Mouse (Mus musculus) layer of hippocampus, adult 8-10 months (tissue): ENCODE measurements around the gene Tmem233. TPM values are rescaled to one million over a fixed set of nuclear protein-coding genes. Genes with fewer than 3 reads are reported as not detected.

Source experiments
- DNase-seq, 2 experiments: peaks; one replicate each; pipeline ENCODE4 v3.0.0; 2022; ENCODE audit warnings: low spot score in 2 of 2
- total RNA-seq, 4 experiments: library from RNA; stranded (reverse); gene quantifications; 2 replicates each; pipeline ENCODE4 v1.2.4; 2022

The Tmem233 gene
- total RNA-seq = not detected

DNA sequence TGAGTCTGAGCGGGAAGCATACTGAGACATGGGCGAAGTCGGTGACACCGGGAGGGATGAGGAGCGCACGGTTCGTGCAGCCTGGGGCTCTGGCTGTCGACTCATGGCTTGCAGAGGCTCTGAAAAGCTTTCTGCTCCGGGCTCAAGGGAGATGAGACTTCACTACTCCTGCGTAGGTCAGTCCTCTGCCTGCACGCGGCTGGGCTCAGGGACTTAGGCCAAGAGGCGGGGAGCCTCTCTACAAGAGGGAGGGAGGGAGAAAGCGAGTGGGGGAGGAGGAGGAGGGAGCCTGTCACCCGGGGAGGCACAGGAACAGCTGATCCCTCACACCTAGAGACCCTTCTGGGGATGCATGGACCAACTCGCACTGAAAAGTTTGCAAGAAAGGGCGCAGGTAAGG is at the start of gene Tmem233:
TSS of gene Tmem233 (minus strand) at position 164 of the 400 bp plus-strand sequence.
- no peak for DNase-seq

DNA sequence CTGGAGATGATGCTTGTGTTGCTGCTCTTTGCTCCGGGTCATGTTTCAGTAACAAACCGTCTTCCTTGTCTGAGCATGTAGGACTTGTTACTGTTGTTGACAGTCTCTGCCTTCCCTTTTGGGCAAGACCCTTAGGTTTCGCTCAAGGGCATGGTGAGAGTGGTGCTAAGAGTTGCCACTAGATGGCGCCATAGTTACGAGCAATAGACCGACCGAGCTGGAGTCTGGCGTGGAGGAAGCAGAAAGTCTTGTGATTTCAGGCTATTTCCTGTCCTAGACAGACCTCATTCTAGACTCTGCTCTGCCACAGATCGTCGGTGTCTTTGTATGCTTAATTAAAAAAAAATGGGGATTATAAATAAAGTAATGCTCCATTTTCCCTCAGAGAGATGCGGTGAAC is 40.3 kb upstream of the Tmem233 start:
- DNase-seq = peak; percentile 74 to 89

DNA sequence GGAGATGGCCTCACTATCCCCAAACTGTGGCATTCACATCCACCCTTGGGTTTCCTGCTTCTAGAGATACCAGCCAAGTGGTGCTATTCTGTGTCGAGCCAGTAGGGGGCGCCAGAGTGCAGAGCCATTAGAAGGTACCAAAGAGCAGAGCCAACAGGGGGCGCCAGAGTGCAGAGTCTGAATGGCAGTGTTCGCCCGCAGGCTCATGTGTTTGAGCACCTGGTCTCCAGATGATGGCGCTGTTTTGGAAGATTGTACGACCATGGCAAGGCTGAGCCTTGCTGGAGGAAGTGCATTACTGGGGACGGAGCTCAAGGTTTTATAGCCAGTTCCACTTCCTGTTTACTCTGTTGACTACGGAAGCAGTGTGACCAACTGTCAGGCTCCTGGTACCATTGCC is 33.5 kb upstream of the Tmem233 start:
- peak in 1 of 2 experiments; percentile 36 for DNase-seq

DNA sequence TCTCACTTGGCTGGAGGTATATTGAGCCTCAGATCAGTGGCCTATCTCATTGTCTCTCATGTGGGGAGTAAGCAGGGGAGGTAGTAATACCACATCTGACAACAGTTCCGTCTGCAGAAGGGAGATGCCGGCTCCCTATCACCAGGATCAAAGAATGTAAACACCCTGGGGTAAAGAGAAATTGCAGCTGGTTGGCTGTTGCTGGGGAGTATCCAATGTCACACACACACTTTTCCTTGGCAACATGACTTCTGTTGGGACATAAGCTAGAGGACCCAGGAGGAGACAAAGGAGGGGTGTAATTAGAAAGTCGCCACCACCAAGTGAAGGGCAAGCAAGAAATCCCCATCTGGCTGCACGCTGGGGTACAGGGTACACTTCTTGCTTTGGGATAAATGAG is 33.1 kb upstream of the Tmem233 start:
- DNase-seq = no peak

DNA sequence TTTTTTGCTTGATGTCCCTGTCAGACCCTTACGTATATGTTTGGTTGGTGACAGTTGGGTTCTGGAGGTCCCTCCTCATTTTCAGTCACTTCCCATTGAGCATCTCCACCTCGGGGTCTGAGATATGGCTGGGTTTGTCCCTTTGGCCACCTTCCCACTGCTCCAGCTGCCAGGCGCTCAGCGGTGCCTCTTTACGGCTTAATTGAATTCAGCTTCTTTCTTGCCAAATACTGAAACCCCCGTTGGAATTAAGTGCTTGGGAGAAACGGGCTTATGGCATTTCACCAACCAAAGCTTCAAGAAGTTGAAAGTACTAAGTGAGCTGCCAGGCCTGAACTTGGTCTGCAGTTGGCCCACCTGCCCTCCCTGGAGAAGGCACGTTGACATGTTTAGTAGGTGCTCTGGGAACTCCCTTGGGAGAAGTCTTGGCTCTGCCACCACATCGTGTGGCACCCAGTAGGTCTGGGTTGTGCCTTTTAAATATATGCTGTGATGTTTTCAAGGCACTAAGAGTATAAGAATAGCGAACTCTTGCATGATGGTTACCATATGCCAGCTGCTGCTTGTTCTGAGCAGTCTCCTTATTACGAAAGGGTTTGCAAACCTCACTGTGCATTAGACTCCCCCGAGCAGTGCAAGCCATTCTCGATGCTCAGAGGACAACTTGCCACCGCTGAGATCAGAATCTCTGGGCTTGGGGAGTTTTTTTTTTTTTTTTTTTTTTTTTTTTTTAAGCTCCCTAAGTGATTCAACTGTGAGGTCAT is 32.2 kb upstream of the Tmem233 start:
- DNase-seq = no peak

DNA sequence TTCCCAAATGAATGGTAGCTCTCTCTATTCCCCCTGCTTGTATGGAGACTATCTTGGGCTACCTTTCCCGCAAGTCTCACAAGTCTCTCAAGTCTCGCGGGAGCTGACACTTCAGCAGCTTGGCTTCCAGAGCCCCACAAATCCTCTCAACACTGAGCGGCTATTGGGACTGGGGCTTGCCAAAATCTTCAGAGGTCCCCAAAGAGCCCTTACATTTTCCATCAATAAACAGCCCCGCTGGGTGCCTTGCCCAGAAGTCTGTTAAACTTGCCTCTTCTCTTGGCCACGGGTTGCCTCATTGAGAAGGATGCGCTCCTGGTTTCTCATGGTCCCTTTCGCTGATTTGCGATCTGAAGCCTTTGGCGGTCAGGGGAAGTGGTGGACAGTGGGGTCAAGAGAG is 25.6 kb upstream of the Tmem233 start:
- DNase-seq = no peak

DNA sequence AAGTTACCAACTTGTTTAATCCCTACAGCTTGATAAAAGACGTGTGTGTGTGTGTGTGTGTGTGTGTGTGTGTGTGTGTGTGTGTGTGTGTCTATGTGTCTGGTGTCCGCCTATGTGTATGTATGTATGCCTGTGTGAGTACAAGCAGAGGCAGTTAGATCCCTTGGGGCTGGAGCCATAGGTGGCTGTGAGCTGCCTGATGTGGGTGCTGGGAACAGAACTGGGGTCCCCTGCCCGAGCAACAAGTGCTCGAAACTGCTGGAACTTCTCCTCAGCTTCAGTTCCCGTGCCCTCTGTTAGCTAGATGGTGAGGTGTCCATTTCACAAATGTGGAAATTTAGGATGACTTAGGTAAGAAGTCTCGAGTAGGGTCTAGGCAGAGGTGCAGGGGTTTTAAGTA is 1.2 kb upstream of the Tmem233 start:
- DNase-seq = no peak

DNA sequence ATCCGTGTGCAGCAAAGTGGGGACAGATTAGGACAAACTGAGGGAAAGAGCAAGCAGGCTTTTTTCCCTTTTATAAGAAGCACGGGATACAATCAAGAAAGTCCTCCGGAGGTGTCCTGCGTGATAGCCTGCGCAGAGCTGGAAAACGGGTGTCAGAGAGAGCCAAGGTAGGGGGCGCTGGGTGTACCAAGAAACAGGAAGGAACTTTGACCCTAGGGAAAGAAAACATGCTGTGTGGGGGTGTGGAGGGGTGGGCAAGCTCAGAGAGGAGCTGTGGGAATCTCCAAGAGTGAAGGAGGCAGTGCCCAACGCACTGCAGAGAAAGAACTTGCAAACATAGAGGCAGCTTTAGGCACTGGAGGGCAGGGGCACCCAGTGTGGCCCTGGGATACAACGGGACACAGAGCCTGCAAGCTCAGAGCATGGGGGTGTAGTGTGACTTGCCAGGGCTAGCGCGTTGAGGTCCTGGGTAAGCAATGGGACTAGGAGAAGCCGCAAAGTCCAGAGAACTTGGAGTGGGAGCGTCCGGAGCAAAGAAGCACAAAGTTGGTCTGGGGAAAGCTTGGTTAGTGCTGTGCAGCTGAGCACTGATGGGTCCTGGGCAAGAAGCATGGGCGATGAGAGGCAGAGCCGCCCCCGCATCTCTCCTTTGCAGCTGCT is 673 bp downstream of the Tmem233 start:
- no peak for DNase-seq

DNA sequence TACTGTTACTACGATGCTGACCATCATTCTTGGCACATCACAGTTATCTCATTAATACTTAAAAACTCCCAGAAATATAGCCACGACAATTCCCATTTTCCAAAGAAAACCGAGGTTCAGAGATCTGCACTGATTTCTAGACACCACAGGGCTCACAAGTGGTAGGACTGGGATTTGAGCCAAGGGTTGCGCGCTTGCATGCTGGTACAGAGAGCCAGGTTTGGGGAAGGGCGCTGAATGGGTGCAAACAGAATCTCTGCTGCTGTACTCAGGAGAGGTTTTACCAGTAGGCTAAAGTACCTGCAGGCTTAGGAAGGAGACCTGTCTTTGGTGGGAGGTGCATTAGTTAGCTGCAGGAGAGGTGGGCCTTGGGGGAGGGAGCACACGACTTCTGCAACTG is 1.4 kb downstream of the Tmem233 start:
- no peak for DNase-seq

DNA sequence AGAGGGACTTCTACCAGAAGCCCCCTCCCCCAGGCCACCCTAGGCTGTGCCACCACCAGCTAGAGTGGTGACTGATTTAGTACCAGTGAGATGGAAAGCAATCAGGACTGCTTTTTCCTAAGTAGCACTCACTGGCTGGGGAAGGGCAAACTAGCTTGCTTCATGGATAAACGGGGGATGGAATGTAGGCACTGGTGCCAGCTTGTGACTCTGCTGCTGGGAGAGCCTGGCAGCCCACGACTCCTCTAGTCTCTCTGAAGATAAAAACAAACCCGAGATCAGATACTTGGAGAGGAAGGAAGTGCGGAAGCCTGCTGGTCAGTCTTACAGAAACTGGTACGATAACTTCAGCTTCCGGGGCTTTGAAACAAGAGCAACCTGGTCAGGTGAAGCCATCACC is 2.3 kb downstream of the Tmem233 start:
- DNase-seq = no peak

DNA sequence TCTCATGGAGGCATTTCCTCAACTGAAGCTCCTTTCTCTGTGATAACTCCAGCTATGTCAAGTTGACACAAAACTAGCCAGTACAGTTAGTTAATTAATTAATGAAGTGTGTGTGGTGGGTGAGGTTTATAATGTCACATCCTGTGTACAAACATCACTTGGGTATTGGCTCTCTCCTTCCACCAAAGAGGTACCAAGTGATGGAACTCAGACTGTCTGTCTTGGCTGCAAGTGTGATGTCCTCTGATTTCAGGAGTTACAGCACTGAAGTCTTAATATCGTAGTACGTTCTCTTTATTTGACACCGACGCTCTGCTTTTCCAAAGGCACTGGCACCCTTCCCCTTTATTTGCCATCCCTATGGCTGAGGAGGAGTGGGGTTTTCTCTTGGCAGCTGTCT is 13.4 kb downstream of the Tmem233 start:
- DNase-seq = no peak

DNA sequence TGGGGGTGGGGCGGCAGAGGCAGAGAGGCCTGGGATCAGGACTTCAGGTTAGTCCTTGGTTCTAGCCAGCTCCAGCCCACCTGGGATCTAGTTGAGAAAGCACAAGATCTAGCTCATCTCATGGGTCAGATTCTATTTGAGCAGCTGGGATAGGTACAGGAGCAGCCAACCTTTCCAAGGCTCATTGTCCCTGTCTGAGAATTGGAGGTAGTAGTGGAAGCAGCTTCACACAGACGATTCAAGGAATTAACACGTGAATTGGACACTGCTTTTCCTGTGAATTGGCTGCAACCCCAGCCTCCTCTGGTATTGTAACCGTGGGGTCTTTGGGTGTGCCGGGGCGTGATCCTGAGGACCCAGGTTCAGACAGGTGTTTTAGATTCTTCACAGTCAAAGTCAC is 30.2 kb downstream of the Tmem233 start:
- no peak for DNase-seq

DNA sequence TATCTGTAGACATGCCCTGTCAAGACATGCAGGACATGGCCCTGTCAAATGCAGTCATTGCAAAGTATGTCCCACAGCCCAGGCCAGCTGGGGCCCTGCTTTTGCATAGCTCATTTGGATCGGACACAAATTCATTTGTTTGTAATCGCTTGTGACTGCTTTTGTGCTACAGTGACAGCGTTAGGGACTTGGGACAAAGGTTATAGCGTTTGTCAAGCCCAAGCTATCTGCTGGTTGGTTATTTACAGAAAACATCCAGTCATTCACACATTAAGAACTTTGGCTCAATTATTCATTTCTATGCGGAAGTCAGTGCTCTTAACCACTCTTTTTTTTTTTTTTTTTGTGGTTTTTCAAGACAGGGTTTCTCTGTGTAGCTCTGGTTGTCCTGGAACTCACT is 30.9 kb downstream of the Tmem233 start:
- DNase-seq = no peak

DNA sequence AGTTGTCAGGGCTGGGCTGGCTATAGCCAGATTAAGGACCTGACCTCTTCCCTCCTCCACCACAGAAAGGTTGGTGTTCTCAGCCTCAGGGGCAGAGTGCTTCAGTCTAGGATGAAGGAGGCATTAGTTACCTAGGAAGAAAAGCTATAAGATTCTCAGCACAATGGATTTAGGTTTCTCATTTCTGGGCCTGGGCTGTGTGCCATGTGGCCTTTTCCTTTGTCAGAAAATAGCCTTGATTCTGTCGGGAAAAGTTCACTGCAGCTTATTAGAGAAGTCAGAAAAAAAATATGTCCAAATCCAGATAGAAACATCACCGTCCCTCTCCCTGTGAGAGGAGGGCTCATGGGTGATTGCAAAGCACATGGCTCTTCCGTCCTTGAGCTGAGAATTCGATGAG is 33.2 kb downstream of the Tmem233 start:
- no peak for DNase-seq

DNA sequence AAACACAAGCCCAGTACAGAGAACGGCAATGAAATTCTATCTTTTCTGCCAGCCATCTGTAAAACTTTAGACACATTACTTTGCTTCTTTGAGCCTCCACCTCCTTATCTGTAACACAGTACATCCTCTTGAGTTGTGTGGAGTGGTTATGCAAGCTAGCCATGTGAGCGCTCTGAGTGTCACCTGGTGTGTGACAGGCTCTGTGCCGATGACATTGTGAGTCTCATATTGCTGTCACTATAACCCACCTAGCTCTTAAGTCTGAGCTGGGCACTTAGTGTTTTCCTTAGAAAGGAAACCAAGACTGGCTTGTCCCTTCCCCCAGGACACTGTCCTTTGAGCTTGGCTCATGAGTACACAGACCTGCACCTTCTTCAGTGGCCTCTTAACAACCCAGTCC is 34.7 kb downstream of the Tmem233 start:
- no peak for DNase-seq

DNA sequence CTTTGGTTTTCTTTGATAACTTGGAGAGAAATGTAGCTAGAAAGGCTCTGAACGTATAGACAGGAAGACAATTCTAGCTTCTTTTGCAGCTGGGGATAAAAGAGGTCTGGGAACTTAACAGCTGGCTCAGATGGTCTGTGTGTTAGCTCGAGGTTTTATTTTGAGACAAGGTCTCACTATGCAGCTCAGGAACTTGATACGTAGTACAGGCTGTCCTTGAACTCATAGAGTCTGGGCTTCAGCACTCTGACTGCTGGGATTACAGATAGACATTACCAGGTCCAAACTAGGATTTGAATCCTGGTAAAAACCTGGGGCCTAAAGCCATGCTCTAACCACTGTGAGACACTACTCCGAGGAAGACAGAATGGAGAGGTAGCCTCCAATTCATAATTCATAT is 36.8 kb downstream of the Tmem233 start:
- DNase-seq = no peak

DNA sequence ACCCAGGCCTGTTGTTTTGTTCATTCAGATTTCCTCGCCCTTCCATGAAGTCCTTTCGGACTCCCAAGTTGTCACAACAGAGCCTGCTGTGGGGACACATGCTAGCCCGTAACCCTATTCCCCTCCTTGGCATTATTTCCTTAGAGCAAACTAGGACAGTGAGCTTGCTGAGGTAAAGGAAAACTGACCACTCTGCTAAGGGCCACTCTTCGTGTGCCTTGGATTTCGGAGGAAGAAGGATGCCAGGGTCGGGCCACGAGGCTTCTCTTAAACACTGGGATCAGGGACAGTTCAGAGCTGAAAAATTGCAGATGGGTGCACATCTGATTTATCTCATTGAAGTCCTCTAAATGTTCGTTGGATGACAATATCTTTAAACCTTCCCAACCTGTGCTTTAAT is 37.5 kb downstream of the Tmem233 start:
- no peak for DNase-seq

DNA sequence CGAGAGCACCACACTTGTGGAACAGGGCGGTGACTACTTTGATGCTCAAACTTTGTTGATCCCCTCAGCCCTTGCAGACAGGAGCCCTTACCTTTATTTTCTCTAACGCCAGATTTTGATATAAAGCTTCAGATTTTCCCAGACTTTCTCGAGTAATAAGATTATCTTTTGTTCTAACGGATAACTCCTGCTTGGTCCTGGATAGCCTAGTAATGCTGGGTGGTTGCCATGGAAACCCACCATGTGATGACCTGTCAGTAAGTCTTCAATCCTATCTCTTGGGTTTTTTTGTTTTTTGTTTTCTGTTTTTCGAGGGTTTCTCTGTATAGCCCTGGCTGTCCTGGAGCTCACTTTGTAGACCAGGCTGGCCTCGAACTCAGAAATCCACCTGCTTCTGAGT is 40.8 kb downstream of the Tmem233 start:
- DNase-seq = no peak

DNA sequence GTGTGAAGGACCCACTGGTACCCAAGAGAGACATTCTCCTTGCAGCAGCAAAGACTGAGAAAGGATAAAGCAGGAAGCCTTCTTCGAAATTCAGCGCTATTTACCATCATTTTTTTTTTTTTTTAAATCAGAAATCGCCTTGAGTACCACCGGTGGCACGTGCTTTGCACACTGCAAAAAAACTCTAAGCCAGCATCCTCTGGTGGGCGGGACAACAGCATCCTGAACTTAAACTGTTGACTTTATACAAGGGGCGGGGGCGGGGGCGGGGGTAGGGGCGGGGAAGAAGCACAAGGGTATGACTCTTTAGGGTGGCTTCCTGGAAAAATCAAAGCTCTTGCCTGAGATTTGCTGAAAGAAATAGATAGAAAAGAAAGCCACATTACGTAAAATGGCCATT is 43.3 kb downstream of the Tmem233 start:
- DNase-seq = no peak

DNA sequence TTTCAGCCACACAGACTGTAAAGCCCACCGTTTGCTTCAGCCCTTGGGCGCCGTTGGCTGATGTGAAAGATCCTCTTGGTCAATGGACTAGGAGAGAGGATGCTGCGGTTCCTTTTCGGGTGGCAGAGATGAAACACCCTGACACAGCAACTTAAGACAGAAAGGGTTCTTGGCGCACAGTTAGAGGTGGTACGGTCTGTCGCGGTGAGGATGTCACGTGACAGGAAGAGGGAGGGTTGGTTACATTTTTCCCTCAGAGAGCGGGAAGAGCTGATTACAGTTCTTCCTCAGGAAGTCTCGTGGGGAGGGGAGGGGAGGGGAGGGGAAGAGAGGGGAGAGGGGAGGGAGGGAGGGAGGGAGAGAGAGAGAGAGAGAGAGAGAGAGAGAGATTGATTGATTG is 45.3 kb downstream of the Tmem233 start:
- no peak for DNase-seq

DNA sequence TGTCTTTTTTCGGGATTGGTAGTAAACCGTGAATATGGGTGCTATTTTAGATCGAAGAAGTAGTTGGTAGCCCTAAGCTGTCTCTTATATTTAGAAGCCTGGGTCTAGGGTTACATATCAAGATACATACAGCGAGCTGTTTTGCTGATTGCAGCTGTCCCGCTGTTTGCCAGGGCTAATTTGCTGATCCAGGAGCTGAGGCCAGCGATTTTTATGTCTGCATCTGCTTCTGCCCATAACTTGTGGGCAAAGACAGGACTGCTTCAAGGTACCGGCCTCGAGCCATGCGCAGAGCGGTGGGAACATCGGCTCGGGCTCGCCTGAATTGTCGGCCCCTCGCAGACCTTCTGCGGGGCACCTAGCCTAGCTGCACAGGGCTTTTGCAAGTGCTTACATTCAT is 46.6 kb downstream of the Tmem233 start:
- no peak for DNase-seq

DNA sequence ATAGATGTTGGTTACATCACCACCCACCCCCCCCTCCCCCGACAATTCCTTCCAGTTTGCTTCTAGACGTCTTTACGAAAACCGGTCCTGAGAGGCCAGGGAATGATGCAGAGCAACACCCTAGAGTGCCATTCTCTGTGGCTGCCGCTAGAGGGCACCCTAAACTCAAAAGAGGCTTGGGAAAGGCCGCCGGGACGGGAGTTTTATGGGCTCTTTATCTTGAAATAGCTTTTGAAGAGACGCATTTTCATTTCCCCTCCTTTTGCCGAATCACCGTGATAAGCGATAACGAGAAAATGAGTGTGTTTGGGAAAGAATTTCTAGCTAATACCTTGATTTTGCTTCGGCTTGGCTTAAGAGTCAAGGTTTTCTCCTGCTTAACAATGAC is 51.9 kb downstream of the Tmem233 start:
- peak; percentile 38 to 56 for DNase-seq

DNA sequence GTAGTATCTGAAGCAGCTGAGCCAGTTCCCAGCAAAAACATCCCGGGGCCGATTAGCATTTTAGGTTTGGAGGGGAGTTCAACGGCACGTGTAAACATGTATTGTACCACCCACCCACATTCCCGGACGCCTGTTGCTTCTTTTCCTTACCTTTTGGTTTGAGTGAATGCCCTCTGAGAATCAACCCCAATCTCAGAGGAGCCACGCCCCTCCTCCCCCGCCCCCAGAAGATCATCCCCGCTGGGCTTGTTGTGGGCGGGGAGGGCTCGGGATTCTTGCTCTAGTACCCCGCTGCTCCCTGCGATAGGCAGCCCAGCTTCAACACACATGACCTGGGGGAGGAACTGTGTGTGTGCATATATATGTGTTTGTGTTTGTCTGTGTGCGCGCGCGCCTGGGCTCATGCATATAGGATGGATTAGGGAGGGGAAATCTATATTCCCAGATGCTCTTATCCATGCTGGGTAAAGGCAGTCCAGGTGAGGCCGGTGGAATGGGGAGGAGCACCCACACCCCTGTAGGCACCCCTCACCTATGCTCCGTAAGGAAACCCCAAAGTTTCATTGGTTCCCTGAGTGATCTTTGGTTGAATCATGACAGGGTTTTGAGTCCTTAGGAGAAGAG is 52.4 kb downstream of the Tmem233 start:
- DNase-seq = no peak
